Mouse (Mus musculus): Measurements from ENCODE around the gene Hfe. TPM values are rescaled to one million over a fixed set of nuclear protein-coding genes. Genes with fewer than 3 reads are reported as not detected.

Hfe gene
- polyA plus RNA-seq, 1 experiment from 2014 or later = 3.5 TPM

DNA sequence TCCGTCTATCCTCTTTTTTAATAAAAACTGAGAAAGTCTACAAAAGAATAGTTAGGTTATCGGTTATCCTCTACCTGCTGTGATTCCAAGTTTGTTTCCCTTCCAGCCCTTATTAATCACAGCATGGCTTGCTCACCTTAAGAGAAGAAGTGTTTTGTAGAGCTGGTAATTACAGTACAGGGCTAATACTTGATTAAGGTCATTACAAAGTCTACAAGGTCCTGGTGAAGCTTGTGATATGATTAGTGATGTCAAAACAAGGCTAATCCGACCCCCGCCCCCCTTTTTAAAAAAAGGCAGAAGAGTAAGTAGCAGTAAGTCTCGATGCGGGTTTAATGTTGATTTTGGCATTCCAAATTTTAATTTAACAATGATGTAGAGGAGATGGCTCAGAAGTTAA is 11.7 kb downstream of the Hfe start:
- H3K4me1 ChIP-seq (replicated peaks) = peaks cover 30% of the 10 kb centered on the region
- H3K27ac ChIP-seq = peak overlapping the region; percentile 89
- DNase-seq (ENCODE audit: low spot score) = no peak
- H3K4me3 ChIP-seq = peak overlapping the region; percentile 55
- H3K36me3 ChIP-seq = no peaks in the 10 kb centered on the region
- no peaks in the 10 kb centered on the region for H3K9me3 ChIP-seq
- no peaks in the 10 kb centered on the region for H3K27me3 ChIP-seq (ENCODE audit: insufficient read depth, poor library complexity, severe bottlenecking)
- WGBS = 72% methylated on average over 6 of the region's 6 CpGs

- DNase-seq (ENCODE audit: low spot score) = peak; percentile 98
- Histone ChIP-seq H3K4me1 (replicated peaks) (peaks cover 30% of the 10 kb centered on the region), H3K9me3 (no peaks in the 10 kb centered on the region), H3K27me3 (ENCODE audit: insufficient read depth, poor library complexity, severe bottlenecking) (no peaks in the 10 kb centered on the region), H3K27ac (peak within 1 kb of the TSS; percentile 89), H3K4me3 (peak within 1 kb of the TSS; percentile 55), H3K36me3 (no peaks in the 10 kb centered on the region)
- under 1% methylated on average over 22 of the region's 22 CpGs for WGBS
Measured at GRCm38 (mm10) chr13:23698300-23698693, 12.4 kb downstream of the Hfe start, which contains the start of gene Hist1h4c. Gene Hist1h4c (minus strand): TSS chr13:23698454.

DNA sequence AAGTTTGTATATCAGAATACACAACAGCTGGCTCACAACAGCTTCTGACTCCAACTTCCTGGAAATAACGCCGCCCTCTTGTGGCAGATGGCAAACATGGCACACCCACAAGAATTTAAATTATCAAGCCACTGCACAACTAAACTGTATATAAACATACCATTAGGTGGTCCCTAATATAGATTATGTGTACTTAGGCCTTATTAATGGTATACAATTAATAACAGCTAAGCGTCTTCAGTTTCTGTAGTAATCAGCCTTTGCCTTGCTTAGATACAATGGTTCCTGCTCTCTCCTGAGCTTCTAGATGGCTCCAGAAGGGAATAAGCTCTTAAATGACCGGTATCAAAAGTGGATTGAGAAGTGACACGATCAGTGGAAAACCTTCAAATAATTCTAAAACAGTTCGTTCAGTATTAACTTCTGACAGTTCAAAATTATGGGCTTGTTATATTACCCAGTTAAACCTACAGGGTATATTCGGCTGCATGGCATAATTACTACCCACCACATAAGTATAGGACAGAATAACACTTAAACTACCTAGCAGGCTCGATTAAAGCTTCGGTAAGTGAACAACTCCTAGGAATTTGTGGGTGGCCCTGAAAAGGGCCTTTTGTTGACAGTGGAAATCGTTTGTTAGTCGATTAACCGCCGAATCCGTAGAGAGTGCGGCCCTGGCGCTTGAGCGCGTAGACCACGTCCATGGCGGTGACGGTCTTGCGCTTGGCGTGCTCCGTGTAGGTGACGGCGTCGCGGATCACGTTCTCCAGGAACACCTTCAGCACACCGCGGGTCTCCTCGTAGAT is 13.0 kb downstream of the Hfe start:
- WGBS = under 1% methylated on average over 24 of the region's 32 CpGs
- Histone ChIP-seq H3K4me1 (replicated peaks) (peaks cover 30% of the 10 kb centered on the region), H3K27ac (peak overlapping the region; percentile 89), H3K4me3 (peak overlapping the region; percentile 55), H3K9me3 (no peaks in the 10 kb centered on the region), H3K27me3 (ENCODE audit: insufficient read depth, poor library complexity, severe bottlenecking) (no peaks in the 10 kb centered on the region), H3K36me3 (no peaks in the 10 kb centered on the region)
- peak; percentile 56 for DNase-seq (ENCODE audit: low spot score)

- Histone ChIP-seq H3K4me1 (replicated peaks) (peaks cover 29% of the 10 kb centered on the region), H3K4me3 (peak overlapping the region; percentile 18; the same call in 1 of the 2 replicates), H3K27ac (peak overlapping the region; percentile 75), H3K27me3 (ENCODE audit: insufficient read depth, poor library complexity, severe bottlenecking) (no peaks in the 10 kb centered on the region), H3K9me3 (no peaks in the 10 kb centered on the region), H3K36me3 (no peaks in the 10 kb centered on the region)
- WGBS = 55% methylated on average over 15 of the region's 15 CpGs
- no peak for DNase-seq (ENCODE audit: low spot score)
Measured at GRCm38 (mm10) chr13:23696061-23696474, 14.6 kb downstream of the Hfe start.

DNA sequence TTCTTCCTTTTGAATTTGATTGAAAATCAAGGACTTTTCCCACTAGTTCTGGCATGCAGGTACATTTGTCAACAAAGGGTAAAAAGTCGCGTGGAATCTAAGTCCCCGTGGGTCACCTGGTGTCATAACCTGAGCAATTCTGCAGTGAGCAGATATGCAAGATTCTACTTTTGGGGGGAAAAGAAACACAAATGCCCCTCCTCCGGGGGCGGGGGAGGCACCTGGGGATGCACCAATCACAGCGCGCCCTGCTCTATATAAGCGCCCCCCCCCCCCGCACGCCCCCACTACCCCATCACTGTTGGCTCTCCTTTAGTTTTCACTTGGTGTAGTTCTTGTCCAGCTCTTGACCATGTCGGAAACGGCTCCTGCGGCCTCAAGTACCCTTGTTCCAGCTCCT is 15.1 kb downstream of the Hfe start, which contains the start of gene Hist1h1t:
Gene Hist1h1t (plus strand): TSS at position 301 of the 400 bp plus-strand sequence.
- peak within 1 kb of the TSS; percentile 75 for H3K27ac ChIP-seq
- WGBS = 53% methylated on average over 13 of the region's 13 CpGs
- no peak for DNase-seq (ENCODE audit: low spot score)
- H3K4me3 ChIP-seq = peak within 1 kb of the TSS; percentile 18; the same call in 1 of the 2 replicates
- H3K9me3 ChIP-seq = no peaks in the 10 kb centered on the region
- H3K36me3 ChIP-seq = no peaks in the 10 kb centered on the region
- no peaks in the 10 kb centered on the region for H3K27me3 ChIP-seq (ENCODE audit: insufficient read depth, poor library complexity, severe bottlenecking)
- H3K4me1 ChIP-seq (replicated peaks) = peaks cover 24% of the 10 kb centered on the region

- H3K4me3 ChIP-seq = no peak overlapping the region
- no peak overlapping the region for H3K27ac ChIP-seq
- peaks cover 24% of the 10 kb centered on the region for H3K4me1 ChIP-seq (replicated peaks)
- no peaks in the 10 kb centered on the region for H3K9me3 ChIP-seq
- no peak for DNase-seq (ENCODE audit: low spot score)
- 96% methylated on average over 9 of the region's 9 CpGs for WGBS
- no peaks in the 10 kb centered on the region for H3K36me3 ChIP-seq
- no peaks in the 10 kb centered on the region for H3K27me3 ChIP-seq (ENCODE audit: insufficient read depth, poor library complexity, severe bottlenecking)
Measured at GRCm38 (mm10) chr13:23694956-23695355, 15.7 kb downstream of the Hfe start.

- Histone ChIP-seq H3K4me1 (replicated peaks) (peaks cover 20% of the 10 kb centered on the region), H3K27me3 (ENCODE audit: insufficient read depth, poor library complexity, severe bottlenecking) (no peaks in the 10 kb centered on the region), H3K36me3 (no peaks in the 10 kb centered on the region), H3K4me3 (no peak overlapping the region), H3K27ac (no peak overlapping the region), H3K9me3 (no peaks in the 10 kb centered on the region)
- 82% methylated on average over 6 of the region's 6 CpGs for WGBS
- DNase-seq (ENCODE audit: low spot score) = no peak
Measured at GRCm38 (mm10) chr13:23693856-23694440, 16.7 kb downstream of the Hfe start.

DNA sequence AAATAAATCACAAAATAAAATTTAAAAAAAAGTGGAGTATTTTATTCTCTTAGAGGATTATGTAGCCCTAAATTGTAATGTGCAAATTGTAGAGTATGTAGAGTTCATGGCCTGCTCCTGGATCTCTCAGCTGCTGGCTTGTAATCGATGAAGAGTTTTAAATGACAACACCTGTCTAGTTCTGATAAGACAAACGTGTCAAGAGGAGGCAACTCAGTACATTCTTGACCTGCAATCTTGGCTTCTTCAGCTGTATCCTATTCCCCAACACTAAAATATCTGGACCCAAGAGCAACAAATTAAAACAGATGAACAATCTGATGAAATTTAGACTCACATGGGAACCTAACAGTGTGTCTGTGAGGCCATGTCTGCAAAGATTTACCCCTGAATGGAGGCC is 21.2 kb downstream of the Hfe start:
- 84% methylated on average over 2 of the region's 2 CpGs for WGBS
- Histone ChIP-seq H3K27me3 (ENCODE audit: insufficient read depth, poor library complexity, severe bottlenecking) (no peaks in the 10 kb centered on the region), H3K9me3 (no peaks in the 10 kb centered on the region), H3K36me3 (no peaks in the 10 kb centered on the region), H3K4me1 (replicated peaks) (peaks cover 14% of the 10 kb centered on the region), H3K27ac (no peak overlapping the region), H3K4me3 (no peak overlapping the region)
- no peak for DNase-seq (ENCODE audit: low spot score)

- 94% methylated on average over 2 of the region's 2 CpGs for WGBS
- no peak for DNase-seq (ENCODE audit: low spot score)
- Histone ChIP-seq H3K4me3 (no peak overlapping the region), H3K27ac (no peak overlapping the region), H3K36me3 (no peaks in the 10 kb centered on the region), H3K27me3 (ENCODE audit: insufficient read depth, poor library complexity, severe bottlenecking) (no peaks in the 10 kb centered on the region), H3K9me3 (no peaks in the 10 kb centered on the region), H3K4me1 (replicated peaks) (peaks cover 14% of the 10 kb centered on the region)
Measured at GRCm38 (mm10) chr13:23688956-23689355, 21.7 kb downstream of the Hfe start.

DNA sequence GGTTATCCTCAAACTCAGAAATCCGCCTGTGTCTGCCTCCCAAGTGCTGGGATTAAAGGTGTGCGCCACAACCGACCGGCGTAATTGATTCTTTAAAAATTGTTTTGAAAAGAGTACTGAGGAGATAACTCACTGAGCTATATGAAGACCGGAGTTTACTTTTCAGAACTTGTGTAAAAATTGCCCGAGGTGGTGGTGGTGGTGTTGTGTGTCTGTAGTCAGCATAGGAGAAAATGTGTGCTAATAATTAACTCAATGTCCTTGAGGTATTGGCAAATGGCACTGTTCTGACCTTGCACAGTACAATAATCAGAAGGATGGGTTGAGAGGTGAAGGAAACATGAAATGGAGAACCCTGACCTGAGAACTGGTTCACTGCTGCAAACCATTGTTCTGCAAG is 22.7 kb downstream of the Hfe start:
- H3K27ac ChIP-seq = no peak overlapping the region
- 90% methylated on average over 7 of the region's 7 CpGs for WGBS

DNA sequence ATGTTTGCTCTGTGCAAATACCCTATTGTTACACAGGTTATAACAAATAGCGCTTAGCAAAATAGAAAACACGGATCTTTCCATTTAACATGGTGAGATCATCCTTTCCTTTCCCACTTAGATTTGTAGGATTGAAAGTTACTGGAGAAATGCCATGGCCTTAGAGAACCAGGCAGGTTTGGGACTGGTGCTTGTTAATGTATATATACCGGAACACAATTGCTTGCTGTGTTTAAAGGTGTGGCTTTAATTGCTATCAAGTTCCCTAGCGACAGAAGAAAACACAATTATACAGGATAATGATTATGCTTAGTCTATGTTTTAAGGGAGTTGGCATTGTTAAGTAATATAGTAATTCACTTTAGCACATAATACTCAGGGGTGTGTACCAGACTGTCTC is 23.5 kb downstream of the Hfe start:
- Histone ChIP-seq H3K27ac (no peak overlapping the region), H3K36me3 (no peaks in the 10 kb centered on the region), H3K27me3 (ENCODE audit: insufficient read depth, poor library complexity, severe bottlenecking) (no peaks in the 10 kb centered on the region), H3K4me1 (replicated peaks) (peaks cover 25% of the 10 kb centered on the region), H3K9me3 (no peaks in the 10 kb centered on the region), H3K4me3 (no peak overlapping the region)
- no peak for DNase-seq (ENCODE audit: low spot score)
- 93% methylated on average over 4 of the region's 4 CpGs for WGBS

More for the DNA sequence above, 22.7 kb downstream of the Hfe start:
- Histone ChIP-seq H3K36me3 (no peaks in the 10 kb centered on the region), H3K4me1 (replicated peaks) (peaks cover 17% of the 10 kb centered on the region), H3K27me3 (ENCODE audit: insufficient read depth, poor library complexity, severe bottlenecking) (no peaks in the 10 kb centered on the region), H3K4me3 (no peak overlapping the region), H3K9me3 (no peaks in the 10 kb centered on the region)
- DNase-seq (ENCODE audit: low spot score) = no peak

DNA sequence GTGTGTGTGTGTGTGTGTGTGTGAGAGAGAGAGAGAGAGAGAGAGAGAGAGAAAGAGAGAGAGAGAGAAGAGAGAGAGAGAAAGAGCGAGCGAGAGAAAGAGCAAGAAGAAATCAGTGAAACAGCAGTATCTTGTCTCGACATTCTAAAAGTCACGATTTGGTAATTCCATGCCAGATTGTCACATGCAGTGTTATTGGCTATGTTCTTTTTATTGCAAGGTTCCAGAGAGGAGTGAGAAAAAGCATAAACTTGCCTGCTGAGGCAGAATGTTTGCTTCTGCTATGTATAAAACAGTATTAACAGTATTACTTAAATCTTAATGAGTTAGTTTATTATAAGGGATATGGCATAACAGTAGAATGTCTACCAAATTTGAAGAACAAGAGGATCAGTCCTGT is 24.7 kb downstream of the Hfe start:
- Histone ChIP-seq H3K36me3 (no peaks in the 10 kb centered on the region), H3K4me1 (replicated peaks) (peaks cover 26% of the 10 kb centered on the region), H3K9me3 (no peaks in the 10 kb centered on the region), H3K4me3 (peak overlapping the region; percentile 59), H3K27me3 (ENCODE audit: insufficient read depth, poor library complexity, severe bottlenecking) (no peaks in the 10 kb centered on the region), H3K27ac (peak overlapping the region; percentile 94)
- 71% methylated on average over 4 of the region's 4 CpGs for WGBS
- DNase-seq (ENCODE audit: low spot score) = no peak
